Mouse (Mus musculus) ovary, postnatal 36 days (tissue): ENCODE results near the gene Scgb1c1.

Experiments used
- DNase-seq: peaks from one replicate; pipeline ENCODE4 v3.0.0; 2022; ENCODE audit warnings: low spot score, mixed read lengths

The Scgb1c1 gene

DNA sequence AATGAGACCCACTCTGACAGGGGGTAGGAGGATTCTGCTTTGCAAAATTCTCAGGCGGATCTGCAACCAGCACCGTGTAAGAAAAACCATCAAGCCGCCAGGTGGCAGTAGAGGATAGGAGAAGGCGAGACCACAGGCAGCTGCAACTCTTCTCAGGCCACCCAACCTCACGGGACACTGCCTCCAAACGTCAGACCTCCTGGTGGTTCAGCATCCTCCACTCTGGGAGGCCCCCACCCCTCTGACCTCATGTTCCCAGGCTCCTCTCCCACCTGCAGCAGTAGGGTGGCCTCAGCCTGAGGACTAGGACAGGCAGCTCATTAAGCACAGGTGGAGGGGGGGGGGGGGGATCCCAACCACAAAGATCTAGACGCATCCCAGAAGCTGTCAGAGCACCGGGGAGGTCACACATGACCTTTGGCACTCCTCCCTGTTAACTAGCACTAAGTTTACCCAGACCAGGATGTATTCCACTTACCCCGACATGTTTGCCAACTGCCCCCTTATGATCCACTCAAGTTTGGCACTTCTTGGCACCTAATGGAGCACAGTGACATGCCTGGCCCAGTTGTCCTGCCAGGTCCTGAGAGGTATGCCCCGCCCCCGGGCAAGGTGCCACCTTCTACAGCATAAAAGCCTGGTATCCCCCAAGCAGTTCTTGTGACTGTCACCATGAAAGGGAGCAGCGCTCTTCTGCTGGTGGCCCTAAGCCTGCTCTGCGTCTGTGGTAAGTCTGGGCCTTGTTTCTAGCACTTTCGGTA is at the start of gene Scgb1c1:
Gene Scgb1c1 (plus strand): TSS at position 643 of the 761 bp plus-strand sequence.
- DNase-seq, result peak; percentile 85

- DNase-seq, result no peak
Observed at GRCm38 (mm10) chr7:140797619-140798018, 47.7 kb upstream of the Scgb1c1 start.

DNA sequence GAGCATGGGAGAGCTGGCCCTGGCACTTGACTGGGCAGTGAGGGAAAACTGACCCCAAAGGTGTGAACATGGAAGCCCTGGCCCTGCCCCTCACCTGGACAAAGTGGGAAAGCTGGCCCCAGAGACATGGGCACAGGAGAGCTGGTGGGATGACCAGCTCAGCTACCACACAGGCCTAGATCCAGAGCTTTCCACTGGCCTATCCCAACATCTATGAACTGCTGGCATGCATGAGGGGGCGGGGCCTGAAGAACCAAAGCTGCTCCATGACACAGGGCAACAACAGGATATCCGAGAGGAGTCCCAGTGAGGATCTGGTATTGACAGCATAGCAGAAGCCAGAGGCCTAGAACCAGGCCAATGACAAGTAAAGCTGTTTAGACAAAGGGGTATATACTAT is 47.1 kb upstream of the Scgb1c1 start:
- DNase-seq, result no peak

DNA sequence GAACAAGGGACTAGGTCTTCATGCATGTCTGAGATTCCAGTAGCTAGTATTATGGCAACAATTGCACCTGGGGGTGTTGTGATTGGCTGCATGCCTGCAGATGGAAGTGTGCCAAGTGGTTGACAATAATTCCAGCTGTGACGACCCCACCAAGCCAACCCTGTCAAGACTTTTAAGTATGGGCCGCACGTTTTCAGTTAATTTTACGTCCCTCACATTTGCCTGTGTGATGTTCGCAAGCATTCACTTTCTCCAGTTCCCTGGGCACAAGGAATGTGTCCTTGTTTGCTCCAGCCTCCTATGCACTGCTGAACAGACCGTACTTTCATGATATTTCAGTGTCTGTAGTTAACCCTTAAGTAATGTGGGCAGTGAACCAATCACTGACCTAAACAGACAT is 42.7 kb upstream of the Scgb1c1 start:
- DNase-seq, result no peak

GRCm38 (mm10) chr7:140805704-140806103 is 39.6 kb upstream of the Scgb1c1 start:
- peak; percentile 33 for DNase-seq

GRCm38 (mm10) chr7:140810496-140810895 is 34.9 kb upstream of the Scgb1c1 start:
- DNase-seq, result no peak

GRCm38 (mm10) chr7:140811714-140812113 is 33.6 kb upstream of the Scgb1c1 start:
- DNase-seq, result no peak

DNA sequence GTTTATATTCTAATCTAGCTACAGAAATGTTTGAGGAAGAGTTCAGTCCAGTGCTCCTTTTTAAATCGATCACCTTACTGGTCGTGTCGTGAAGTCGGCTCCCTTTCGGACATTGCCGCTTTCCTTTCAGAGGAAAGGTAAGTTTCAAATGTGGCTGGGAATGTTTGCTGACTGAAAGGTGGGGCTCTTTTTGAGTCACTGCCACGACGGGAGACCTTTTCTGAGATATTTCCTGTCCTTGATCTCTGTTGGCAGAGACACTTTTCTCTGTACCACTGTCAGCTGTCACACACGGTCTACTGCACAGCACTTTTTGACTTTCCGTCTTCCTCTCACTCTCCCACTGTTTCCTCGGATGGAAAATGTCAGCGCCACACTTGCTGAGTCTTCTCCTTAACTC is 32.5 kb upstream of the Scgb1c1 start:
- DNase-seq, result no peak

GRCm38 (mm10) chr7:140820173-140820572 is 25.2 kb upstream of the Scgb1c1 start:
- DNase-seq, result no peak

DNA sequence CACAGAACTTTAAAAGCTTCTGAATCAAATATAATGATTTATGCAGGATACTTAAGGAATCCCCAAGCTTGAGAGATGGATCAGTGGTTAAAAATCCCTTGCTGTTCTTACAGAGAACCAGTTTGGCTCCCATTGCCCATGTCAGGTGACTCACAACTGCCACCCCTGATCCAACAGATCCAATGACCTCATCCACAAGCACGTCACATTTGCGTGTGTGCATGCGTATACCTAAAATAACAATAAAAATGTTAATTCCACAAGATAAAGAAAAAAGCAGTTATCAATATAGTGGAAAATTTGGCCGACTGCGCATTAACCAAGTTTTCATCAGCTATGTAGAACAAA is 24.1 kb upstream of the Scgb1c1 start:
- no peak for DNase-seq

DNA sequence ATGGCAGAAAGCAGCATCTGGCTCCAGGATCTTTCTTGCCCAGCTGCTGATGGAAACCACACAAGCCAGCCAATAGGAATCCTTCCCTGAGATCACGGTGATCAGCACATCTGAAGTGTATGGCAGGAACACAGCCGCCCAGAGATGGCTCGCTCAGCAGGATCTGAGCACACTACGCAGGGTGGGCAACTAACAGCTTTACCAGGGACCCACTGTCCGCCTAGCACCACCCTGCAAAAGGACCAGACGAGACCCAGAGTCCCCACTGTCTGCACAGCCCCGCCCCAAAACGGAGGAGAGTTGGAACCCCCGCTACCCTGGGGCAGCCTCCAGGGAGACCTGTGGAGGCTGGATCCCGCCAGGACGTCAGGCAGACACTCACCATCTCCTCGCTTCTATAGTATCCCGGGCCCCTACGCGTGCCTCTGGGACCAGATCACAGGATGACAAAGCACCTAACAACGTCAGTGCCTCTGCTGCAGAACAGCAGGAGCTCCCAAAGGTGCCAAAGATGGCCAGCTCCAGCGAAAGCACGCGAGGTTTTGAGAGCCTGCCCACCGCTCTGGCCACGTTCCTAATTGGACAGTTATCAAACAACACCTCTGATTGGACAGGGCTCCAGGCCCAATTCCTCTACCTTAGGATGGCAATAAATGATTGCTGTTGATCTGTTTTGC is 23.6 kb upstream of the Scgb1c1 start, which contains the start of gene Zfp941:
Gene Zfp941 (minus strand): TSS at position 526 of the 677 bp plus-strand sequence.
- DNase-seq, result no peak

DNA sequence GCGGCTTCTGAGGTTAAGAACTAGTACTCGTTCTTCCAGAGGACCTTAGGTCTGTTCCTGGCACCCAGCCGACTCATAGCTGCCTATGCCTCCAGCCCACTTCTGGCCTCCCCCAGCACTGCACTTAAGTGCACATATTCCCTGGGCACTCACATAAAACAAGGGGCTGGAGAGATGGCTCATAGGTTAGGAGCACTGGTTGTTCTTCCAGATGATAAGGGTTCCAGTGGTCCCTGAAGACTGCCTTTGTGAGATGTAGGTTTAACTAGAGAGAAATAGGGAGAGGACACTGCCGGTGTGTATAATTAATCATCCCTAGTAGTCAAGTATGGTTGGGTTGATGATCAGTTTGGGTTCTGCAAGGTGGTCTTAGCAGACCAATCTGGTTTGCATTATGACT is 22.6 kb upstream of the Scgb1c1 start:
- no peak for DNase-seq

DNA sequence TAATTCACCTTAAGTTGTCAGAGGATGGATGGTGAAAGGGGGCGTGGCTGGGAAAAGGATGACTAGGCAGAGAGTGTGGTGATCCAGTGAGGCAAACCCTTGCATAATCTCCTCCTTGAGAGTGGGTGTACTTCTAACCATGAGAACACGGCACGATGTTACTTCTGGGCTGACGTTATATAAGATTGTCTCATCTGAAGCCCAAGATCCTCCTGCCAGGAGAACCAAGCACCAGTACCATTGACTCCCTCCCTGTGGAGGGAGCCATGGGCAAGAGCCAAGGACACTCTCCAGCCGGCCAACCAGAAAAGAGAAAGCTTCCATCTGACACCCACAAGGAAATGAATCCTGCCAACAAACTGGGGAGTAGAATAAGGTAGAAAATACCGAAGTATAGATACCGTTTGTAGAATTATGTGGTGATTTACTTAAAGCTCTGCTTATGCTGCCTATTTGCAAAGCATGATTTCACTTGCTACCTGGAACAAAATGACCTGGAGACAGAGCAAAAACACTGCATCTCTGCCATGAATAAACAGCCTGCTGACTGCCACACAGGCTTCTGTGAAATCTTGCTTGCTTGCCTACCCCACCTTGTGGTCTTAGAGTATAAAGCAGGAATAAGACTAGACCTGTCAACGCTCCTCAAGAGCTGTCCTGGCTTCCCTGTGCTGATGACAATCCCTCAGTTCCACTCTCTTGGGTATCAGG is 17.0 kb upstream of the Scgb1c1 start:
- DNase-seq, result no peak

- DNase-seq, result no peak
Observed at GRCm38 (mm10) chr7:140831447-140831846, 13.9 kb upstream of the Scgb1c1 start.

DNA sequence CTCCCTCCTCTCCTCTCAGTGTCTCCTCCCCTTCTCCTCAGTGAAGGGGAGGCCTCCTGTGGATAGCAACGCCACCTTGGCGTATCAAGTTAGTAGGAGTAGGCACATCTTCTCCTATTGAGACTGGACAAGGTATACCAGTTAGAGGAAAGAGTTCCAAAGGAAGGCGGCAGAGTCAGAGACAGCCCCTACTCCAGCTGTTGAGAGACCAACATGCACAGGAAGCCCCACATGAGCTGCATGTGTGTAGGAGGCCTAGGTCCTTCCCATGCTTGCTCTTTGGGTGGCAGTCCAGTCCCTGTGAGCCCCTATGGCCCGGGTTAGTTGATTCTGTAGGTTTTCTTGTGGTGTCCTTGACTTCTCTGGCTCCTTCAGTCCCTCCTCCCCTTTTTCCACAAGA is 12.0 kb upstream of the Scgb1c1 start:
- DNase-seq, result no peak

GRCm38 (mm10) chr7:140834968-140835757 is 10.2 kb upstream of the Scgb1c1 start, which contains the start of gene Urah:
Gene Urah, plus strand, starts transcription at chr7:140835018.
- DNase-seq, result no peak

DNA sequence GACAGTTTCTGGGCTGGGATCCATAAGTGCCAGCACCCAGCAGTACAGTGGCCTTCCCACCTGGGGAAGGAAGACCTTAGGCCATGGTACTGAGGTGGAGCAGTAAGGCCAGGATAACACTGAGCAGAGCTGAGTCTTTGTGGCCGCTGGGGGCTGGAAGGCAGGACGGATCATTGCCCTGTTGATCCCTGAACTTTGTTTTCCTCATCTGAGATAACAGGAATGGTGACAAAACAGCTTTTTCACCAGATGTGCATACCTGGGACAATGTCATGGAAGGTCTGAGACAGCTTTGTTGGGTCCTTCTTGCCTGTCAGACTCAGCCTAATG is 9.6 kb upstream of the Scgb1c1 start:
- no peak for DNase-seq

DNA sequence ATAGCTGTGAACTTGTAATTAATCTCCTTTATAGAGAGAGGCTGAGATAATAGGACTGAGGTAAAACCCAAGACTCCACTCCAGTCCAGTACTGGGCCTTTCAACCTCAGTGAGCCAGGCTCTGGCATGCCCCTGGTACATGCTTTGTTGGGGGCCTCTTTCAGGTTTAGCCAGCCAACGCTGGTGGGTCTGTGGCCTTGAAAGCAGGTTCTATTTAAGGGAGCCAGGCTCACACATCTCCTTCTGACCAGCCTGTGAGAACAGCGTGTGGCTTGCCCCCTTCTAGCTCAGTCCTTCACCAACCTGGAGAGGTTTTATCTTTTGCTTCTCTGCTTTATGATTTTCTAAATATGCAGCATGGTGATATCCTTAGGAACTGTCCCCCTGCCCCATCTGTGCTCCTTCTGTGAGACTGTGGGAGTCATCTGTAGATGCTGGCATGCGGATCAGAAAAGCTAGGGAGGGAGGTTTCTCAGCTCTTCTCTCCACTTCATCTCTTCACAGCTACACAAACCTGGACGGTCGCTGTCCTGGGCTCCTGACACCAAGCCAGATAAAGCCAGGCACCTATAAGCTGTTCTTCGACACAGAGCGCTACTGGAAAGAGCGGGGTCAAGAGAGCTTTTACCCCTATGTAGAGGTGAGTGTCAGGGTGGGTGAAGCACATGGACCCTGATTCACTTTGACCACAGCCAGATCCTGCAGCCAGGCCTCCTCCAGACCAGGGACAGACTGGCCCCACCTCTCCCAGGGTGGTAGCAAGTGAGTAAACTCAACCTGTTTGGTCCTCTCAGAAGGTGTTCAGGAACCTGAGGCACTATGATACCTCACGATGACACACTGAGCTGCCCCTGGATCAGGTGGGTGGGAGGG is 8.9 kb upstream of the Scgb1c1 start:
- no peak for DNase-seq

DNA sequence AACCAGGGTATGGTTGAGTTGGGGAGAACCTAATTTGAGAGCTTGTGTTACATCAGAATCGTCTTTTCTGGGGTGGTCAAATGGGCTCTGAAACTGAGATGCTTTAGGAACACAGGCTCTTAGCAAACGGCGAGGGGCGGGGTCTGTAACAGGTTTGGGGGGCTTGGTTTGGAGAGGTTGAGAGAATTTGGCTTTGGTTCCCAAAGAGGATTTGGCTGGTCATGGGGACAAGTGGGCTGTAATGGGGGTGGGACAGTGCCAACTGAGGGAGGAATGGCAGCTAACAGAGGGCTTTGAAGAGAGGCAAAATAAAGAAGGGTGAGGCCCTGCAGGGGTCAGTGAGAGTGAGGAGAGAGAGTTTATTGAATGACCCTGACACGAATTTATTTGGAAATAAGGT is 5.8 kb upstream of the Scgb1c1 start:
- no peak for DNase-seq

GRCm38 (mm10) chr7:140840750-140841735 is 4.3 kb upstream of the Scgb1c1 start:
- DNase-seq, result no peak
